Mouse (Mus musculus) thymus, postnatal 10 days (tissue): ENCODE results near the gene Prickle2.

ENCODE experiments used
- DNase-seq, 2 experiments: peaks; one replicate each; pipeline ENCODE4 v3.0.0; 2021; ENCODE audit warnings: low spot score in 2 of 2

Gene Prickle2

GRCm38 (mm10) chr6:92589381-92590065, 116.4 kb downstream of the Prickle2 start:
- no peak for DNase-seq

- DNase-seq = no peak
These were observed 121.9 kb downstream of the Prickle2 start for GRCm38 (mm10) chr6:92584026-92584425.

GRCm38 (mm10) chr6:92575227-92575626, 130.7 kb downstream of the Prickle2 start:
- DNase-seq = no peak

GRCm38 (mm10) chr6:92572139-92572538, 133.8 kb downstream of the Prickle2 start:
- no peak for DNase-seq

GRCm38 (mm10) chr6:92570090-92570489, 135.9 kb downstream of the Prickle2 start:
- no peak for DNase-seq

GRCm38 (mm10) chr6:92569283-92569682, 136.7 kb downstream of the Prickle2 start:
- no peak for DNase-seq

- no peak for DNase-seq
These were observed 146.7 kb downstream of the Prickle2 start for GRCm38 (mm10) chr6:92559261-92559660.

GRCm38 (mm10) chr6:92555675-92556074, 150.3 kb downstream of the Prickle2 start:
- no peak for DNase-seq

GRCm38 (mm10) chr6:92553086-92553485, 152.9 kb downstream of the Prickle2 start:
- no peak for DNase-seq

- DNase-seq = no peak
These were observed 156.7 kb downstream of the Prickle2 start for GRCm38 (mm10) chr6:92549246-92549645.

GRCm38 (mm10) chr6:92545204-92545603, 160.8 kb downstream of the Prickle2 start:
- DNase-seq = no peak

GRCm38 (mm10) chr6:92543825-92544224, 162.1 kb downstream of the Prickle2 start:
- DNase-seq = no peak

- DNase-seq = no peak
These were observed 163.4 kb downstream of the Prickle2 start for GRCm38 (mm10) chr6:92542402-92543101.

GRCm38 (mm10) chr6:92534226-92535031, 171.5 kb downstream of the Prickle2 start:
- no peak for DNase-seq

- no peak for DNase-seq
These were observed 172.5 kb downstream of the Prickle2 start for GRCm38 (mm10) chr6:92533306-92534063.

- DNase-seq = no peak
These were observed 173.1 kb downstream of the Prickle2 start for GRCm38 (mm10) chr6:92532896-92533295.

GRCm38 (mm10) chr6:92532331-92532730, 173.6 kb downstream of the Prickle2 start:
- no peak for DNase-seq

GRCm38 (mm10) chr6:92526212-92526611, 179.7 kb downstream of the Prickle2 start:
- no peak for DNase-seq

GRCm38 (mm10) chr6:92525646-92526045, 180.3 kb downstream of the Prickle2 start:
- no peak for DNase-seq

GRCm38 (mm10) chr6:92521526-92522075, 184.4 kb downstream of the Prickle2 start:
- DNase-seq = no peak

- DNase-seq = no peak
These were observed 185.7 kb downstream of the Prickle2 start for GRCm38 (mm10) chr6:92520088-92520875.
